Mouse (Mus musculus): ENCODE data around the gene Lrrfip1.

DNA sequence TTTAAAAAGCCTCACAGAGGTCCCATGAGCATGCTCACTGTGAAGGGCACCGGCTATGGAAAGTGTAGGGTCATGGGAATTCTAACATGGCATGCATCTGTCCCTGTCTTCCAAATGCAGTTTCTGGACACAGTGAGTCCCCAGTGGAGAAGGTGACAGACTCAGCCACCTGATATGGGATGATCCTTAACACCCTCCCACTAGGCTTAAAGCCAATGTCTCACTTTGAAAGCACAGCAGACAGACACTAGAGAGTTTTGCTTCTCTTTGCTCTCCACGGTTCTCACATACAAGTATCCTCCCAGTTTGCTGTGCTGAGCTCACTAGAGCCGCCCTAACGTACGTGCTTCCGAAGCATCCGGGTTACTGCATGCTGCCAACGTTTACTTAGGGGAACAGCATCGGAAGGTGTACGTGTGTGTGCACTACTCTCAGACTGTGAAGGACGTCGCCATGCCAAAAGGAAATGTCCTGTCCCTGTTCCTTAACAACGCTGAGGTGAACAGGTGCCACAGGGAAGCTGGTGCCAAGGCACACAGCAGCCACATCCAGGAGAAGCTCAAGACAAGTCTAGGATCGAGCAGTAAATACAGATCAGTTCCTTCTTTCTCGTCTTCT, 104.9 kb downstream of the Lrrfip1 start:
- TF ChIP-seq CTCF (IDR thresholded peaks at IDR 0.05; ENCODE audit: insufficient read depth, low read length) (no peak), POLR2A (IDR thresholded peaks at IDR 0.05; ENCODE audit: borderline replicate concordance, extremely low read depth, low read depth, low read length) (no peak)

Measured in lung, adult 2 months (tissue).